Mouse (Mus musculus): ENCODE data around the gene Cd180. TPM values are rescaled to one million over a fixed set of nuclear protein-coding genes. Genes with fewer than 3 reads are reported as not detected.

Cd180 gene
- total RNA-seq, 2 experiments from 2014 or later = 7.0 to 9.3 TPM

GRCm38 (mm10) chr13:102768512-102768911 is 75.2 kb downstream of the Cd180 start:
- no peak for ATAC-seq (replicated peaks; ENCODE audit: low FRiP score, low TSS enrichment, poor library complexity, severe bottlenecking)

GRCm38 (mm10) chr13:102770194-102770593 is 76.8 kb downstream of the Cd180 start:
- no peak for ATAC-seq (replicated peaks; ENCODE audit: low FRiP score, low TSS enrichment, poor library complexity, severe bottlenecking)

- ATAC-seq (replicated peaks; ENCODE audit: low FRiP score, low TSS enrichment, poor library complexity, severe bottlenecking) = peak; percentile 94
Observed at GRCm38 (mm10) chr13:102773169-102773568, 79.8 kb downstream of the Cd180 start.

- no peak for ATAC-seq (replicated peaks; ENCODE audit: low FRiP score, low TSS enrichment, poor library complexity, severe bottlenecking)
Observed at GRCm38 (mm10) chr13:102774786-102775201, 81.4 kb downstream of the Cd180 start.

- ATAC-seq (replicated peaks; ENCODE audit: low FRiP score, low TSS enrichment, poor library complexity, severe bottlenecking) = no peak
Observed at GRCm38 (mm10) chr13:102775506-102775905, 82.1 kb downstream of the Cd180 start.

- peak; percentile 72 for ATAC-seq (replicated peaks; ENCODE audit: low FRiP score, low TSS enrichment, poor library complexity, severe bottlenecking)
Observed at GRCm38 (mm10) chr13:102778859-102779258, 85.5 kb downstream of the Cd180 start.

GRCm38 (mm10) chr13:102779275-102779674 is 85.9 kb downstream of the Cd180 start:
- ATAC-seq (replicated peaks; ENCODE audit: low FRiP score, low TSS enrichment, poor library complexity, severe bottlenecking) = no peak

GRCm38 (mm10) chr13:102783531-102784310 is 90.4 kb downstream of the Cd180 start:
- no peak for ATAC-seq (replicated peaks; ENCODE audit: low FRiP score, low TSS enrichment, poor library complexity, severe bottlenecking)

GRCm38 (mm10) chr13:102786666-102787230 is 93.4 kb downstream of the Cd180 start:
- ATAC-seq (replicated peaks; ENCODE audit: low FRiP score, low TSS enrichment, poor library complexity, severe bottlenecking) = no peak

Data from megakaryocyte-erythroid progenitor cell, adult 5-6 weeks (primary cell).